In genomic region chr4:88034387-88035157, GRCm38 (mm10) we compare ENCODE assay signal across 8 mouse cellular contexts. TPM values are rescaled to one million over a fixed set of nuclear protein-coding genes. Genes with fewer than 3 reads are reported as not detected.
A peak's percentile ranks its signal among the peaks of the same experiment; 100 is the strongest.
DNase-seq lines count a peak whose midpoint lies in the region; ATAC-seq and TF ChIP-seq lines count a peak whose summit lies in the region.

No protein-coding gene starts in this region.

- H3K36me3 ChIP-seq in heart, adult 2 months (ENCODE audit: control insufficient read depth, insufficient read depth, low read length) = no peaks in the 10 kb centered on the region; the same call in 1 of the 2 replicates
- peaks cover 3% of the 10 kb centered on the region; the same call in 1 of the 2 replicates for H3K36me3 ChIP-seq in heart, embryonic 14.5 days (ENCODE audit: control insufficient read depth, insufficient read depth, low read length)
- H3K36me3 ChIP-seq in liver, embryonic 15.5 days (replicated peaks) = no peaks in the 10 kb centered on the region
- H3K36me3 ChIP-seq in stomach, embryonic 16.5 days (ENCODE audit: control insufficient read depth, insufficient read depth, low read length) = no peaks in the 10 kb centered on the region

- H3K27ac ChIP-seq in heart, adult 2 months = peak overlapping the region; percentile 74; the same call in 1 of the 2 replicates
- H3K27ac ChIP-seq in heart, embryonic 14.5 days (replicated peaks in 1 of 2; ENCODE audit: control insufficient read depth in 1 of 2, insufficient read depth in 1 of 2, low read depth in 2 of 2, low read length in 2 of 2) = no peak overlapping the region
- H3K27ac ChIP-seq in liver, embryonic 15.5 days (replicated peaks) = no peak overlapping the region
- H3K27ac ChIP-seq in stomach, embryonic 16.5 days (ENCODE audit: low read length) = peak overlapping the region; percentile 77; the same call in 1 of the 2 replicates

- H3K4me3 ChIP-seq in heart, adult 2 months = peak overlapping the region; percentile 73
- H3K4me3 ChIP-seq in heart, embryonic 14.5 days (ENCODE audit: control insufficient read depth in 1 of 2, insufficient read depth in 1 of 2, low read depth in 1 of 2, low read length in 2 of 2) = peak overlapping the region; percentile 63 to 84; a peak in 3 of 4 replicates
- peak overlapping the region; percentile 80 for H3K4me3 ChIP-seq in liver, embryonic 15.5 days (replicated peaks)
- H3K4me3 ChIP-seq in stomach, embryonic 16.5 days (replicated peaks; ENCODE audit: low read length) = peak overlapping the region; percentile 88

- peaks cover 5% of the 10 kb centered on the region; the same call in 1 of the 2 replicates for H3K4me1 ChIP-seq in heart, adult 2 months (ENCODE audit: control insufficient read depth, insufficient read depth, low read length)
- peaks cover 2 to 12% of the 10 kb centered on the region in 2 experiments; a peak in 3 of 4 replicates for H3K4me1 ChIP-seq in heart, embryonic 14.5 days (ENCODE audit: control insufficient read depth in 2 of 2, insufficient read depth in 2 of 2, low read length in 2 of 2)
- H3K4me1 ChIP-seq in liver, embryonic 15.5 days (replicated peaks) = peaks cover 39% of the 10 kb centered on the region
- H3K4me1 ChIP-seq in stomach, embryonic 16.5 days (ENCODE audit: control insufficient read depth, insufficient read depth, low read length) = peaks cover 5% of the 10 kb centered on the region

- H3K79me2 ChIP-seq in heart, adult 2 months (replicated peaks; ENCODE audit: control insufficient read depth, insufficient read depth, low read length) = no peaks in the 10 kb centered on the region

- intact Hi-C loops in heart, adult 2 months (cut with DNase I) = loop anchor here (1.0 to 10.0 kb wide), 6 partner anchors 102 to 680 kb away; no protein-coding TSS in a partner anchor

- 0 out of 2 replicates have a peak overlapping the region, but pooled peaks have one; percentile 39 for H3K9ac ChIP-seq in heart, adult 2 months (ENCODE audit: low read depth, low read length)
- H3K9ac ChIP-seq in heart, embryonic 14.5 days (ENCODE audit: low read length) = peak overlapping the region; percentile 74
- peak overlapping the region; percentile 62; the same call in 1 of the 2 replicates for H3K9ac ChIP-seq in liver, embryonic 15.5 days
- peak overlapping the region; percentile 77; the same call in 1 of the 2 replicates for H3K9ac ChIP-seq in stomach, embryonic 16.5 days (ENCODE audit: low read length)

- TF ChIP-seq EP300 in heart, adult 2 months (IDR thresholded peaks at IDR 0.05; ENCODE audit: insufficient read depth, low read depth, low read length) = no peak

- no peak for ATAC-seq in heart, embryonic 14.5 days (ENCODE audit: insufficient number of reproducible peaks, insufficient read depth, low FRiP score, low read depth)
- no peak for ATAC-seq in liver, embryonic 15.5 days (ENCODE audit: insufficient read depth)
- no peak for ATAC-seq in stomach, embryonic 16.5 days (ENCODE audit: insufficient read depth, low FRiP score)

- TF ChIP-seq POLR2A in heart, adult 2 months (IDR thresholded peaks at IDR 0.05; ENCODE audit: insufficient read depth, low read depth, low read length) = no peak

- TF ChIP-seq CTCF in heart, adult 2 months (IDR thresholded peaks at IDR 0.05) = no peak

- DNase-seq in heart, adult 2 months = peak in 1 of 2 experiments; percentile 8
- no peak for DNase-seq in heart, adult 9 months (ENCODE audit: low spot score in 2 of 2)
- peak; percentile 10 for DNase-seq in adipocyte (ENCODE audit: low spot score)
- DNase-seq in ovary, postnatal 10 days (ENCODE audit: low spot score) = no peak
- no peak for DNase-seq in layer of hippocampus, adult 8-10 months (ENCODE audit: low spot score in 2 of 2)

- H3K9me3 ChIP-seq in heart, embryonic 14.5 days (ENCODE audit: control insufficient read depth, low read length) = no peaks in the 10 kb centered on the region
- no peaks in the 10 kb centered on the region for H3K9me3 ChIP-seq in liver, embryonic 15.5 days (replicated peaks)
- no peaks in the 10 kb centered on the region for H3K9me3 ChIP-seq in stomach, embryonic 16.5 days (replicated peaks; ENCODE audit: control insufficient read depth, low read length)

- WGBS in heart, adult 2 months = 5% methylated on average over 18 of the region's 18 CpGs
- 6% methylated on average over 18 of the region's 18 CpGs for WGBS in heart, embryonic 14.5 days
- WGBS in liver, embryonic 15.5 days (ENCODE audit: insufficient replicate concordance) = 2% methylated on average over 18 of the region's 18 CpGs
- WGBS in stomach, embryonic 16.5 days = 8% methylated on average over 18 of the region's 18 CpGs

- peak overlapping the region; percentile 93 for H3K4me2 ChIP-seq in heart, embryonic 14.5 days (ENCODE audit: low read length)
- peak overlapping the region; percentile 99 for H3K4me2 ChIP-seq in liver, embryonic 15.5 days
- H3K4me2 ChIP-seq in stomach, embryonic 16.5 days (ENCODE audit: low read depth, low read length) = peak overlapping the region; percentile 96

- no peaks in the 10 kb centered on the region for H3K27me3 ChIP-seq in heart, adult 2 months (ENCODE audit: control insufficient read depth, insufficient read depth, low read length)
- H3K27me3 ChIP-seq in heart, embryonic 14.5 days (ENCODE audit: control insufficient read depth, insufficient read depth, low read length) = no peaks in the 10 kb centered on the region
- peaks cover 18% of the 10 kb centered on the region for H3K27me3 ChIP-seq in liver, embryonic 15.5 days
- H3K27me3 ChIP-seq in stomach, embryonic 16.5 days (ENCODE audit: control insufficient read depth, insufficient read depth, low read length) = no peaks in the 10 kb centered on the region

RNA-seq across cellular contexts. Expression of gene Mllt3, which starts 1.4 kb away (rescaled TPM):
- total RNA-seq in heart, adult 2 months (2021) = 10 to 100 TPM; 11.0 to 15.2 TPM
- 3.8 and 7.3 TPM in 2 replicates for polyA plus RNA-seq in heart, adult 2 months (2012; rRNA removed)
- polyA plus RNA-seq in heart, embryonic 14.5 days (2014; fragmentation: Nextera tagmentation; extraction: Ambion mirVana) = 26.7 and 33.0 TPM in 2 replicates
- 76.0 and 83.9 TPM in 2 replicates for polyA plus RNA-seq in liver, embryonic 15.5 days (2015; fragmentation: Nextera tagmentation; extraction: Ambion mirVana)
- polyA plus RNA-seq in stomach, embryonic 16.5 days (2015; fragmentation: Nextera tagmentation; extraction: Ambion mirVana) = 33.0 and 41.5 TPM in 2 replicates
- 10 to 100 TPM; 46.6 to 65.1 (median 57.3) TPM for total RNA-seq in layer of hippocampus, adult 8-10 months (2022)

RNA-seq across cellular contexts. Expression of gene Focad, which starts 59.9 kb away (rescaled TPM):
- total RNA-seq in heart, adult 2 months (2021) = 10 to 100 TPM; 12.7 to 15.3 TPM
- 9.5 and 16.0 TPM in 2 replicates for polyA plus RNA-seq in heart, adult 2 months (2012; rRNA removed)
- 9.8 and 10.1 TPM in 2 replicates for polyA plus RNA-seq in heart, embryonic 14.5 days (2014; fragmentation: Nextera tagmentation; extraction: Ambion mirVana)
- 6.5 and 7.7 TPM in 2 replicates for polyA plus RNA-seq in liver, embryonic 15.5 days (2015; fragmentation: Nextera tagmentation; extraction: Ambion mirVana)
- polyA plus RNA-seq in stomach, embryonic 16.5 days (2015; fragmentation: Nextera tagmentation; extraction: Ambion mirVana) = 14.9 and 16.2 TPM in 2 replicates
- total RNA-seq in layer of hippocampus, adult 8-10 months (2022) = 10 to 100 TPM; 64.5 to 80.0 (median 75.5) TPM

Comparison
In these comparisons a context has a peak if more than half of its experiments do, and no peak if none do; other contexts are left out.
1. H3K27ac ChIP-seq: peak in heart, adult 2 months (single experiment) and stomach, embryonic 16.5 days (single experiment); none in heart, embryonic 14.5 days (0 of 2) and liver, embryonic 15.5 days (single experiment).
2. Peak in every context shown above with its lines, with median percentiles within 50 percentile points of each other: H3K4me3 ChIP-seq, H3K9ac ChIP-seq and H3K4me2 ChIP-seq.